Mouse (Mus musculus): ENCODE results near the gene Eps8l2. TPM values are rescaled to one million over a fixed set of nuclear protein-coding genes. Genes with fewer than 3 reads are reported as not detected.
"Not testable (repeated sequence)": the region's sequence is repeated elsewhere in the genome, so short reads cannot be mapped to it uniquely, and the experiment has no call there.

Eps8l2 gene
- polyA plus RNA-seq, 1 experiment = 39.8 TPM

DNA sequence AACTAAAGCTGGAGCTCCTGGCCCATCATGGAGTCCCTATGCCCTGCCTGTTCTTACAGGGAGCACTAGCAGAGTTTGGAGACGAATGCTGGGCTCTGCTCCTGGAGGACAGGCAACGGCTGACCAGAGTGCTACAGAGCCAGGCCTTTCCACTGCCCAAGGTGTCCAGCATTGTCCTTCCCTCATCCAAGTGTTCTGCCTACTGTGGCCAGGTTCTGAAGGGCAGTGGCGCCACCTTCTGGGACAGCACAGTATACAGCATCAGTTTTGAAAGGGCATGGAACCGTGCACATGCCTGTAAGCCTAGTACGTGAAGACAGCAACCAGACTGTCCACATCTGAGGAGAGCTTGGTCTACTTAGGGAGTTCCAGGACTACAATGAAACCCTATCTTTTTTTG is 64.6 kb downstream of the Eps8l2 start:
- no peak overlapping the region for H3K4me3 ChIP-seq (ENCODE audit: low read depth, low read length)

DNA sequence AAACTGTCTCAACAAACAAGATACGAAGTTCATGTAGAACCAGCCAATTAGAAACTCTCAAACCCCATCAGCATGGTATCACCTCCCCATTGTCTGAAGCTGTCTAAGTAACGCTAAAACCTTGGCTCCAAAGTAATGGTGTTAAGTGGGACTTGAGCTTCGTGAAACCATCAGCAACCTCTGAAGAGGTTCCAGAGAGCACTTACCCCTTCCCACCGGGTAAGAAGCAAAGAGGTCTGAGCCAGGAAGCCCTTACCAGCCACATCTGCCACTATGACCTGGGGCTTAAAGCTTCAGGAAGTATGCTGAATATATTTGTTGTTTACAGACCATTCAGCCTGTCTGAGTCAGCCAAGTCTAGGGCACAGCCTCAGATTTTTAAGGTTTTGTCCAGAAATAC is 66.8 kb downstream of the Eps8l2 start:
- no peak overlapping the region for H3K9ac ChIP-seq (ENCODE audit: low read depth, poor library complexity, severe bottlenecking)
- H3K36me3 ChIP-seq (ENCODE audit: control insufficient read depth, insufficient read depth, low read length, poor library complexity, severe bottlenecking) = peaks cover 13% of the 10 kb centered on the region; the same call in 1 of the 2 replicates
- no peak overlapping the region for H3K4me3 ChIP-seq (ENCODE audit: low read depth, low read length)
- H3K27ac ChIP-seq (ENCODE audit: insufficient read depth, low read length) = no peak overlapping the region
- no peak for TF ChIP-seq POLR2A (IDR thresholded peaks at IDR 0.05; ENCODE audit: insufficient read depth, low read length)
- no peak for TF ChIP-seq CTCF (IDR thresholded peaks at IDR 0.05; ENCODE audit: low read depth, low read length)
- no peak for TF ChIP-seq EP300 (IDR thresholded peaks at IDR 0.05; ENCODE audit: insufficient read depth, low read depth, low read length)
- H3K27me3 ChIP-seq (ENCODE audit: control insufficient read depth, insufficient read depth, low read length, poor library complexity, severe bottlenecking) = no peaks in the 10 kb centered on the region
- no peaks in the 10 kb centered on the region for H3K4me1 ChIP-seq (ENCODE audit: control insufficient read depth, insufficient read depth, low read length)
- H3K9me3 ChIP-seq (replicated peaks; ENCODE audit: control insufficient read depth, insufficient read depth, low read length, poor library complexity, severe bottlenecking) = no peaks in the 10 kb centered on the region

More for the DNA sequence above, 64.6 kb downstream of the Eps8l2 start:
- H3K27ac ChIP-seq (ENCODE audit: insufficient read depth, low read length) = no peak overlapping the region
- H3K36me3 ChIP-seq (ENCODE audit: control insufficient read depth, insufficient read depth, low read length, poor library complexity, severe bottlenecking) = peaks cover 33% of the 10 kb centered on the region
- TF ChIP-seq CTCF (IDR thresholded peaks at IDR 0.05; ENCODE audit: low read depth, low read length) (peak; percentile 99), EP300 (IDR thresholded peaks at IDR 0.05; ENCODE audit: insufficient read depth, low read depth, low read length) (no peak)
- H3K27me3 ChIP-seq (ENCODE audit: control insufficient read depth, insufficient read depth, low read length, poor library complexity, severe bottlenecking) = no peaks in the 10 kb centered on the region
- H3K9me3 ChIP-seq (replicated peaks; ENCODE audit: control insufficient read depth, insufficient read depth, low read length, poor library complexity, severe bottlenecking) = no peaks in the 10 kb centered on the region
- H3K9ac ChIP-seq (ENCODE audit: low read depth, poor library complexity, severe bottlenecking) = no peak overlapping the region
- no peaks in the 10 kb centered on the region for H3K4me1 ChIP-seq (ENCODE audit: control insufficient read depth, insufficient read depth, low read length)

DNA sequence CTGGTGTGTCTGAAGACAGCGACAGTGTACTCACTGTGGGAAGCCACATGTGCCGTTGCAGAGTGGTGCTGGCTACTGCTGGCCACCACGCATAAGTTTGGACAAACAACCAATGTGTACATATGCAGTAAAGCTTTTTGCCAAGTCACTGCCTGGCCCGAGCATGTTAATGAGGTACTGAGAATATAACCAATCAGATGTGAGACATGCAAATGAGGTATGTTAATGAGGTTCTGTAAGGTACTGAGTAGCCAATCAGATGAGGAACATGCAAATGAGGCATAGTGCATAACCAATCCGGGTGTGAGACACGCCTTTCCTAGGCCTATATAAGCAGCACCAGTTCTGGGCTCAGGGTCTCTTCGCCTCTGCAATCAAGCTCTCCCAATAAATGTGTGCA is 69.0 kb downstream of the Eps8l2 start:
- not testable (repeated sequence) for H3K9ac ChIP-seq (ENCODE audit: low read depth, poor library complexity, severe bottlenecking); H3K36me3 ChIP-seq (ENCODE audit: control insufficient read depth, insufficient read depth, low read length, poor library complexity, severe bottlenecking); H3K27me3 ChIP-seq (ENCODE audit: control insufficient read depth, insufficient read depth, low read length, poor library complexity, severe bottlenecking); H3K4me3 ChIP-seq (ENCODE audit: low read depth, low read length); H3K27ac ChIP-seq (ENCODE audit: insufficient read depth, low read length); H3K9me3 ChIP-seq (replicated peaks; ENCODE audit: control insufficient read depth, insufficient read depth, low read length, poor library complexity, severe bottlenecking); H3K4me1 ChIP-seq (ENCODE audit: control insufficient read depth, insufficient read depth, low read length)

DNA sequence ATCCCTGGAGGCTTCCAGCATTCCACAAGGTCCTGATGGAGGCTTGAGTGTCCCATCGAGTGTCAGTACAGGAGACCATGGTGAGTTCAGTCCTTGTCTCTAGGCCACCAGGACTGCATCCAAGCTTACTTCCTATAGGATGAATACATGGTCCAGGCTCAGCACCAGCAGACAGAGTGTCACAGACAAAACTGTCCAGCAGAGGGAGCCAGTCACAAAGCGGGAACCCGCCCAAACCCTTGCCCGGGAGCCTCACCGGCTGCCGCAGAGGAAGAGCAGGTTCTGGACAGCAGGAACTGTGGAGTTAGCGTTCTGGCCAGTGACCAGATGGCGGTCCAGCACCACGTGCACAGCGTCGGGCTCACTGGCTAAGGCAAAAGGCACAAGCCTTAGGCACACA is 70.2 kb downstream of the Eps8l2 start:
- H3K4me1 ChIP-seq (ENCODE audit: control insufficient read depth, insufficient read depth, low read length) = no peaks in the 10 kb centered on the region
- no peak overlapping the region for H3K9ac ChIP-seq (ENCODE audit: low read depth, poor library complexity, severe bottlenecking)
- no peak overlapping the region for H3K27ac ChIP-seq (ENCODE audit: insufficient read depth, low read length)
- H3K4me3 ChIP-seq (ENCODE audit: low read depth, low read length) = no peak overlapping the region
- no peaks in the 10 kb centered on the region for H3K27me3 ChIP-seq (ENCODE audit: control insufficient read depth, insufficient read depth, low read length, poor library complexity, severe bottlenecking)
- TF ChIP-seq CTCF (IDR thresholded peaks at IDR 0.05; ENCODE audit: low read depth, low read length) (peak; percentile 96), EP300 (IDR thresholded peaks at IDR 0.05; ENCODE audit: insufficient read depth, low read depth, low read length) (no peak)
- H3K36me3 ChIP-seq (ENCODE audit: control insufficient read depth, insufficient read depth, low read length, poor library complexity, severe bottlenecking) = no peaks in the 10 kb centered on the region
- H3K9me3 ChIP-seq (replicated peaks; ENCODE audit: control insufficient read depth, insufficient read depth, low read length, poor library complexity, severe bottlenecking) = no peaks in the 10 kb centered on the region

DNA sequence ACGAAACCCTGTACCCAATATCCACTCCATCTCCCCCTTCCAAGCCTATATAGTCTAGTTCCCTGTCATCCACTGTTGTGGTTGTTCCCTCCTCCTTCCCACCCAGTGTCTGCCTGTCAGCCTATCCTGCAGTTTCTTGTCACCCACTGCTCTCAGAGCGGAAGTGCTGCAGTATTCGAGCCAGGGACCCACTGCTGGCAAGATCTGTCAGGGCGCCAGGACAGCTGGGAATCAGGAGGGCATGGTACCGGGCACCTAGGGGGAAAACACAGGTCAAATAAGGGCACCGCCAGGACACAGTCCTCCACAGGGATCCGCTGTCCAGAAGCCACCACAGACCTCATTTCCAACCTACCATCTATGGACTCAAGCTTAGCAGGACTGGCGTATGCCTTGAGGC is 72.0 kb downstream of the Eps8l2 start:
- TF ChIP-seq CTCF (IDR thresholded peaks at IDR 0.05; ENCODE audit: low read depth, low read length) (no peak), POLR2A (IDR thresholded peaks at IDR 0.05; ENCODE audit: insufficient read depth, low read length) (no peak), EP300 (IDR thresholded peaks at IDR 0.05; ENCODE audit: insufficient read depth, low read depth, low read length) (no peak)
- H3K27me3 ChIP-seq (ENCODE audit: control insufficient read depth, insufficient read depth, low read length, poor library complexity, severe bottlenecking) = no peaks in the 10 kb centered on the region
- H3K36me3 ChIP-seq (ENCODE audit: control insufficient read depth, insufficient read depth, low read length, poor library complexity, severe bottlenecking) = no peaks in the 10 kb centered on the region
- H3K4me1 ChIP-seq (ENCODE audit: control insufficient read depth, insufficient read depth, low read length) = no peaks in the 10 kb centered on the region
- no peak overlapping the region for H3K9ac ChIP-seq (ENCODE audit: low read depth, poor library complexity, severe bottlenecking)
- H3K4me3 ChIP-seq (ENCODE audit: low read depth, low read length) = no peak overlapping the region
- no peak overlapping the region for H3K27ac ChIP-seq (ENCODE audit: insufficient read depth, low read length)
- H3K9me3 ChIP-seq (replicated peaks; ENCODE audit: control insufficient read depth, insufficient read depth, low read length, poor library complexity, severe bottlenecking) = no peaks in the 10 kb centered on the region

DNA sequence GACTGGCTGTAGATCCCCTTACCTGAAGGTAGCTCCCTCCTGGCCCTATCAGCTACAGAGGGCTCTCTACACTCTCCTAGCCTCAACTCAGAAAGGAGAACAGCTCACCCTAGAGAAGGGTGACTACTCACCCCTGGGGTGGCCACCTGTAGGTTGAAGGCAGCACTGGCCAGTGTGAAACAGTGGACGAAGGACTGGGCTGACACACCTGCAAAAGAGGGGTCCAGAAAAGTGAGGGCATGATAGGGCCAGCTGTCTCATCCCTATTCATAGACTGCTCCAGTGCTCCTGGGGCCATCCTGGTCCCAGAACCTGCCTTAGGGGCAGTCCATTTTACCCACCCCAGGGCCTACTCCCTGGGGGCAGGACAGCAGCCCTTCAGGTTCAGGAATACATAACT is 73.0 kb downstream of the Eps8l2 start:
- peaks cover 5% of the 10 kb centered on the region for H3K4me1 ChIP-seq (ENCODE audit: control insufficient read depth, insufficient read depth, low read length)
- H3K9me3 ChIP-seq (replicated peaks; ENCODE audit: control insufficient read depth, insufficient read depth, low read length, poor library complexity, severe bottlenecking) = no peaks in the 10 kb centered on the region
- no peak overlapping the region for H3K4me3 ChIP-seq (ENCODE audit: low read depth, low read length)
- no peak overlapping the region for H3K9ac ChIP-seq (ENCODE audit: low read depth, poor library complexity, severe bottlenecking)
- no peak overlapping the region for H3K27ac ChIP-seq (ENCODE audit: insufficient read depth, low read length)
- H3K27me3 ChIP-seq (ENCODE audit: control insufficient read depth, insufficient read depth, low read length, poor library complexity, severe bottlenecking) = no peaks in the 10 kb centered on the region
- no peak for TF ChIP-seq EP300 (IDR thresholded peaks at IDR 0.05; ENCODE audit: insufficient read depth, low read depth, low read length)
- no peak for TF ChIP-seq CTCF (IDR thresholded peaks at IDR 0.05; ENCODE audit: low read depth, low read length)
- TF ChIP-seq POLR2A (IDR thresholded peaks at IDR 0.05; ENCODE audit: insufficient read depth, low read length) = no peak
- no peaks in the 10 kb centered on the region for H3K36me3 ChIP-seq (ENCODE audit: control insufficient read depth, insufficient read depth, low read length, poor library complexity, severe bottlenecking)

Other genes starting within 250 kb of the Eps8l2 start
- gene Sigirr, start 238.3 kb upstream of the Eps8l2 start, polyA plus RNA-seq (2011; ENCODE audit: insufficient read depth, insufficient read length, low read depth, missing spikeins) = 15.4 and 23.2 TPM in 2 replicates
- 19.1 and 22.1 TPM in 2 replicates for gene Ano9, start 221.1 kb upstream of the Eps8l2 start, polyA plus RNA-seq (2011; ENCODE audit: insufficient read depth, insufficient read length, low read depth, missing spikeins)
- gene Ptdss2, start 216.5 kb upstream of the Eps8l2 start, polyA plus RNA-seq (2011; ENCODE audit: insufficient read depth, insufficient read length, low read depth, missing spikeins) = 42.5 and 55.3 TPM in 2 replicates
- 44.8 and 48.5 TPM in 2 replicates for gene Rnh1, start 166.0 kb upstream of the Eps8l2 start, polyA plus RNA-seq (2011; ENCODE audit: insufficient read depth, insufficient read length, low read depth, missing spikeins)
- 50.5 and 51.8 TPM in 2 replicates for gene Hras, start 144.9 kb upstream of the Eps8l2 start, polyA plus RNA-seq (2011; ENCODE audit: insufficient read depth, insufficient read length, low read depth, missing spikeins)
- gene Lrrc56, start 144.7 kb upstream of the Eps8l2 start, polyA plus RNA-seq (2011; ENCODE audit: insufficient read depth, insufficient read length, low read depth, missing spikeins) = 3.3 and 3.4 TPM in 2 replicates
- 5.9 and 6.6 TPM in 2 replicates for gene Lmntd2, start 124.8 kb upstream of the Eps8l2 start, polyA plus RNA-seq (2011; ENCODE audit: insufficient read depth, insufficient read length, low read depth, missing spikeins)
- 29.6 and 36.3 TPM in 2 replicates for gene Rassf7, start 123.0 kb upstream of the Eps8l2 start, polyA plus RNA-seq (2011; ENCODE audit: insufficient read depth, insufficient read length, low read depth, missing spikeins)
- gene Phrf1, start 110.1 kb upstream of the Eps8l2 start, polyA plus RNA-seq (2011; ENCODE audit: insufficient read depth, insufficient read length, low read depth, missing spikeins) = 99.5 and 99.9 TPM in 2 replicates
- gene Irf7, start 72.4 kb upstream of the Eps8l2 start, polyA plus RNA-seq (2011; ENCODE audit: insufficient read depth, insufficient read length, low read depth, missing spikeins) = 0.57 TPM in 1 of 2 replicates, not detected in the other
- not detected in 2 replicates for gene Cdhr5, start 62.1 kb upstream of the Eps8l2 start, polyA plus RNA-seq (2011; ENCODE audit: insufficient read depth, insufficient read length, low read depth, missing spikeins)
- gene Sct, start 59.7 kb upstream of the Eps8l2 start, polyA plus RNA-seq (2011; ENCODE audit: insufficient read depth, insufficient read length, low read depth, missing spikeins) = 7.4 and 8.5 TPM in 2 replicates
- gene Drd4, start 46.9 kb upstream of the Eps8l2 start, polyA plus RNA-seq (2011; ENCODE audit: insufficient read depth, insufficient read length, low read depth, missing spikeins) = 0.21 and 0.65 TPM in 2 replicates
- 79.2 and 79.4 TPM in 2 replicates for gene Deaf1, start 11.2 kb upstream of the Eps8l2 start, polyA plus RNA-seq (2011; ENCODE audit: insufficient read depth, insufficient read length, low read depth, missing spikeins)
- 7.0 and 8.2 TPM in 2 replicates for gene Tmem80, start 11.1 kb upstream of the Eps8l2 start, polyA plus RNA-seq (2011; ENCODE audit: insufficient read depth, insufficient read length, low read depth, missing spikeins)
- gene Taldo1, start 53.3 kb downstream of the Eps8l2 start, polyA plus RNA-seq (2011; ENCODE audit: insufficient read depth, insufficient read length, low read depth, missing spikeins) = 210 and 226 TPM in 2 replicates
- gene Gatd1, start 75.3 kb downstream of the Eps8l2 start, polyA plus RNA-seq (2011; ENCODE audit: insufficient read depth, insufficient read length, low read depth, missing spikeins) = 36.7 and 45.4 TPM in 2 replicates
- gene Cend1, start 90.6 kb downstream of the Eps8l2 start, polyA plus RNA-seq (2011; ENCODE audit: insufficient read depth, insufficient read length, low read depth, missing spikeins) = 1.3 and 2.2 TPM in 2 replicates
- gene Slc25a22, start 99.0 kb downstream of the Eps8l2 start, polyA plus RNA-seq (2011; ENCODE audit: insufficient read depth, insufficient read length, low read depth, missing spikeins) = 16.3 and 19.9 TPM in 2 replicates
- gene Pidd1, start 105.1 kb downstream of the Eps8l2 start, polyA plus RNA-seq (2011; ENCODE audit: insufficient read depth, insufficient read length, low read depth, missing spikeins) = 22.1 and 27.6 TPM in 2 replicates
- 2,328 and 2,759 TPM in 2 replicates for gene Rplp2, start 108.5 kb downstream of the Eps8l2 start, polyA plus RNA-seq (2011; ENCODE audit: insufficient read depth, insufficient read length, low read depth, missing spikeins)
- 33.3 and 43.5 TPM in 2 replicates for gene Pnpla2, start 116.3 kb downstream of the Eps8l2 start, polyA plus RNA-seq (2011; ENCODE audit: insufficient read depth, insufficient read length, low read depth, missing spikeins)
- gene Cracr2b, start 122.2 kb downstream of the Eps8l2 start, polyA plus RNA-seq (2011; ENCODE audit: insufficient read depth, insufficient read length, low read depth, missing spikeins) = 13.5 and 14.0 TPM in 2 replicates
- 99.0 and 107 TPM in 2 replicates for gene Cd151, start 128.5 kb downstream of the Eps8l2 start, polyA plus RNA-seq (2011; ENCODE audit: insufficient read depth, insufficient read length, low read depth, missing spikeins)
- 12.1 and 15.3 TPM in 2 replicates for gene Polr2l, start 136.3 kb downstream of the Eps8l2 start, polyA plus RNA-seq (2011; ENCODE audit: insufficient read depth, insufficient read length, low read depth, missing spikeins)
- gene Tspan4, start 136.4 kb downstream of the Eps8l2 start, polyA plus RNA-seq (2011; ENCODE audit: insufficient read depth, insufficient read length, low read depth, missing spikeins) = 37.4 and 39.9 TPM in 2 replicates
- 14.9 and 16.7 TPM in 2 replicates for gene Chid1, start 201.0 kb downstream of the Eps8l2 start, polyA plus RNA-seq (2011; ENCODE audit: insufficient read depth, insufficient read length, low read depth, missing spikeins)
- 102 and 108 TPM in 2 replicates for gene Ap2a2, start 223.3 kb downstream of the Eps8l2 start, polyA plus RNA-seq (2011; ENCODE audit: insufficient read depth, insufficient read length, low read depth, missing spikeins)